Mouse (Mus musculus): ENCODE measurements around the gene Gpr87. TPM values are rescaled to one million over a fixed set of nuclear protein-coding genes. Genes with fewer than 3 reads are reported as not detected.
A peak's percentile ranks its signal among the peaks of the same experiment; 100 is the strongest.

Gene Gpr87
- polyA plus RNA-seq, 1 experiment from 2014 or later: 46.9 TPM

DNA sequence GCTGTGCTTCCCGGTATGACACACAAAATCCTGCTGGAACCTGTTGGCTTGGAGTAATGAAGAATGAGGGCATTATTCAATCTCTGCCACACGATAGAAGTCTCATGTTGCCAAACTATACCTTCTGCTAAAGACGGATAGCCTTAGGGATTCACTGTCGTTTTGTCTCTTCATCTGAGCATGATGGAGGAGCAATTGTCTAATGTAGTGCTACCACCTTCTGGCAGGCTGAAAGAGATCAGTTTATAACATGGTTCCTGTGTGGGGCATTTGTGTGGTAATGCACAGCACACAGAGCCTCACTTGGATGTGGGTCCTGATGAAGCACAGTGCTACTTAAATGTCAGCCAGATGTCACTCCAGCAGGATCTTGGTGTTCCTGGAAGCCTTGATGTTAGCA is 25.7 kb downstream of the Gpr87 start:
- no peak for ATAC-seq (ENCODE audit: low FRiP score, low TSS enrichment)

DNA sequence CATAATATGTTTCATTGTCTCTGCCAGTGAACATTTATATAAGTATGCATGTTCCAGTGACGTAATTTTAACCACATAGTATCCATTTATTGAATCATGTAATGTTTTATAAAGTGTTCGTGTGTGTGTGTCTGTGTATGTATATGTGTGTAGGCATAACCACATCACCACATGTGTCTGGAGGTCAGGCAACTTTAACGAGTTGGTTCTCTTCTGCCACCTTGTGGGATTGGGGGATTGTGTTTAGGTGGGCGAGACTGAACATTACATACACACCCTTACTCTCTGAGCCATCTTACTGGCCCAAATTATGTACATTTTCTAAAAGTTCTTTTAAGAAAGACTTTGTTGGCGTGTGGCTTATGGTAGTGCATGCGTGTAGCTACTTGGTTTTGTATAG is 26.4 kb downstream of the Gpr87 start:
- no peak for DNase-seq (ENCODE audit: low spot score)
- WGBS: 77% methylated on average over 6 of the region's 6 CpGs
- Histone ChIP-seq H3K9ac (ENCODE audit: low read length) (no peak overlapping the region), H3K9me3 (ENCODE audit: control insufficient read depth, low read length) (no peaks in the 10 kb centered on the region), H3K36me3 (ENCODE audit: control insufficient read depth, insufficient read depth, low read length) (no peaks in the 10 kb centered on the region), H3K4me1 (replicated peaks; ENCODE audit: control insufficient read depth, insufficient read depth) (no peaks in the 10 kb centered on the region; the same call in 1 of the 2 replicates), H3K27me3 (ENCODE audit: control insufficient read depth, insufficient read depth, low read length) (no peaks in the 10 kb centered on the region), H3K4me2 (replicated peaks; ENCODE audit: low read depth) (no peak overlapping the region), H3K27ac (replicated peaks) (peak overlapping the region; percentile 37), H3K4me3 (ENCODE audit: low read depth, low read length) (no peak overlapping the region)
- no peak for TF ChIP-seq EP300 (optimal IDR thresholded peaks at IDR 0.05)
- TF ChIP-seq CTCF (IDR thresholded peaks at IDR 0.05; ENCODE audit: low read depth): peak; percentile 42
- ATAC-seq (ENCODE audit: low FRiP score, low TSS enrichment): no peak

More for the DNA sequence above, 25.7 kb downstream of the Gpr87 start:
- WGBS: 56% methylated on average over 4 of the region's 4 CpGs
- H3K27ac ChIP-seq (replicated peaks): peak overlapping the region; percentile 37
- H3K9ac ChIP-seq (ENCODE audit: low read length): no peak overlapping the region
- no peaks in the 10 kb centered on the region for H3K27me3 ChIP-seq (ENCODE audit: control insufficient read depth, insufficient read depth, low read length)
- no peaks in the 10 kb centered on the region for H3K36me3 ChIP-seq (ENCODE audit: control insufficient read depth, insufficient read depth, low read length)
- no peak overlapping the region for H3K4me3 ChIP-seq (ENCODE audit: low read depth, low read length)
- H3K4me1 ChIP-seq (replicated peaks; ENCODE audit: control insufficient read depth, insufficient read depth): no peaks in the 10 kb centered on the region; the same call in 1 of the 2 replicates
- H3K4me2 ChIP-seq (replicated peaks; ENCODE audit: low read depth): no peak overlapping the region
- no peaks in the 10 kb centered on the region for H3K9me3 ChIP-seq (ENCODE audit: control insufficient read depth, low read length)
- no peak for DNase-seq (ENCODE audit: low spot score)
- TF ChIP-seq CTCF (IDR thresholded peaks at IDR 0.05; ENCODE audit: low read depth) (peak; percentile 48), EP300 (optimal IDR thresholded peaks at IDR 0.05) (no peak)

DNA sequence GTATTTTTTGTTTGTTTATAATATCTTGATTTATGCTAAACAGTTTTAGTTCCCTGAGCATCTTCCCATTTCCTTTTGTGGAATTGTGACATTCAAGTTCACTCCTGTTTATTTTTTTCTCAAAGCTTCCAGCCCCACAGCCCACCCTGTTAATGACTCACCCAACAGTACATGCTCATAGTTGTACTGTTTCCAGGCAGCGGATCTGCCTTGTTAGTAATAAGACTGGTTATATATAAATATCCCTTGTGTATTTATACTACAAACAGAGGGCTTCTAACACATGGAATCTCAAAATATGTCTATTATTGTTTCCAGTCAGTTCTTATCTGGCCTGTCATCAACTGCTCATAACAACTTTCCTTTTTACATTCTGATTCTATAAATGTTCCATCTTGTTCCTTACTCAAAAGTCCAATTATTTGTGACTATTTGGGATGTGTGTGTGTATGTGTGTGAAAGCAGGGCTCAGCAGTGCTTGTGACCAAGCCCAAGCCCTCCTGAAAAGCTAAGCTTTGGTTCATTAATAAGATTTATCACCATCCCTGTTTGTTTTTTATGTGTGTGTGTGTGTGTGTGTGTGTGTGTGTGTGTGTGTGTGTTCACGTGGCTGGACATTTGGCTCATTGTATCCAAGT is 27.4 kb downstream of the Gpr87 start:
- Histone ChIP-seq H3K27me3 (ENCODE audit: control insufficient read depth, insufficient read depth, low read length) (no peaks in the 10 kb centered on the region), H3K4me2 (replicated peaks; ENCODE audit: low read depth) (no peak overlapping the region), H3K36me3 (ENCODE audit: control insufficient read depth, insufficient read depth, low read length) (no peaks in the 10 kb centered on the region), H3K4me3 (ENCODE audit: low read depth, low read length) (no peak overlapping the region), H3K9ac (ENCODE audit: low read length) (no peak overlapping the region), H3K27ac (replicated peaks) (peak overlapping the region; percentile 65), H3K9me3 (ENCODE audit: control insufficient read depth, low read length) (no peaks in the 10 kb centered on the region), H3K4me1 (replicated peaks; ENCODE audit: control insufficient read depth, insufficient read depth) (no peaks in the 10 kb centered on the region; the same call in 1 of the 2 replicates)
- DNase-seq (ENCODE audit: low spot score) (no peak), ATAC-seq (ENCODE audit: low FRiP score, low TSS enrichment) (peak; percentile 45; the same call in 1 of the 2 replicates)
- 45% methylated on average over 2 of the region's 2 CpGs for WGBS
- TF ChIP-seq CTCF (IDR thresholded peaks at IDR 0.05; ENCODE audit: low read depth): no peak
- no peak for TF ChIP-seq EP300 (optimal IDR thresholded peaks at IDR 0.05)

DNA sequence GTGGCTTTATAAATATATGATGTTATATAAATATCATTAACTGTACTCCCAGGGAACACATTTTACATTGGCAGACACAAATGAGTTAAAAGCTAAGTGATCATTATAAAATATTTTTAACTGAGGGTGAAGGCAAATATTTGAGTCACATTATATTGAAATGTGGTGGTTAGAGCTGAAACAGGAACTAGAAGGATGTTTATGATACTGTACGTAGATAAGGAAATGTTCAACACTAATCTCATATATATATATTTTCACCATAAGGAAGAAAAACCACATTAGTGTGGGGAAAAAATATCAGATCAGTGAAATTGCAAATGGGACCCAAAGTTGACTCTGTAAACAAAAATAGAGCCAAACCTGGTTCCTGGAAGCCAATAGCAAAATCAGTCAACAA is 34.4 kb downstream of the Gpr87 start:
- TF ChIP-seq CTCF (IDR thresholded peaks at IDR 0.05; ENCODE audit: low read depth) (no peak), EP300 (optimal IDR thresholded peaks at IDR 0.05) (no peak)
- no peak overlapping the region for H3K27ac ChIP-seq (replicated peaks)
- H3K27me3 ChIP-seq (ENCODE audit: control insufficient read depth, insufficient read depth, low read length): no peaks in the 10 kb centered on the region
- DNase-seq (ENCODE audit: low spot score): no peak
- no peak overlapping the region for H3K4me2 ChIP-seq (replicated peaks; ENCODE audit: low read depth)
- no peaks in the 10 kb centered on the region for H3K4me1 ChIP-seq (replicated peaks; ENCODE audit: control insufficient read depth, insufficient read depth)
- H3K36me3 ChIP-seq (ENCODE audit: control insufficient read depth, insufficient read depth, low read length): no peaks in the 10 kb centered on the region
- no peaks in the 10 kb centered on the region for H3K9me3 ChIP-seq (ENCODE audit: control insufficient read depth, low read length)
- WGBS: 67% methylated on average over 1 of the region's 1 CpGs
- no peak overlapping the region for H3K9ac ChIP-seq (ENCODE audit: low read length)
- H3K4me3 ChIP-seq (ENCODE audit: low read depth, low read length): no peak overlapping the region
- no peak for ATAC-seq (ENCODE audit: low FRiP score, low TSS enrichment)

DNA sequence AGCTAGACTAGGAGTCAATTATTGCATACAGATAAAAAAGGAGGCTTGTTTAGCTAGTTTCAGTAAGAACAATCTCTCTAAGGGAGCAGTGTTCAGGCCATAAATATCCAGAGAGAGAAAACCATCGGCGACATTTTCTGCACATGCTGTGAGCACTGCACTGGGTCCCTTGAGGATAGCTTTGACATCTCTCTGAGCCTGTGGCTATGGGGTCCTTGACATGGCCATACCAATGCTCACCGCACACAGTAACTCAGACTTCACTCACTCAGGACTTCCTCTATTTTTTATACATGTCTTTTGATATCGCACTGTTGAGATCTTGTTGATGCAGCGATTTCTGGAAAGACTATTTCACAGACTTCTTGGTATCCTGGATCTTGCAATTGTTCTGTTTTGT is 37.9 kb downstream of the Gpr87 start:
- Histone ChIP-seq H3K9me3 (ENCODE audit: control insufficient read depth, low read length) (no peaks in the 10 kb centered on the region), H3K9ac (ENCODE audit: low read length) (no peak overlapping the region), H3K27me3 (ENCODE audit: control insufficient read depth, insufficient read depth, low read length) (no peaks in the 10 kb centered on the region), H3K36me3 (ENCODE audit: control insufficient read depth, insufficient read depth, low read length) (no peaks in the 10 kb centered on the region), H3K4me2 (replicated peaks; ENCODE audit: low read depth) (no peak overlapping the region), H3K4me1 (replicated peaks; ENCODE audit: control insufficient read depth, insufficient read depth) (no peaks in the 10 kb centered on the region), H3K4me3 (ENCODE audit: low read depth, low read length) (no peak overlapping the region), H3K27ac (replicated peaks) (no peak overlapping the region)
- 85% methylated on average over 5 of the region's 5 CpGs for WGBS
- ATAC-seq (ENCODE audit: low FRiP score, low TSS enrichment) (no peak), DNase-seq (ENCODE audit: low spot score) (no peak)
- TF ChIP-seq EP300 (optimal IDR thresholded peaks at IDR 0.05): no peak
- no peak for TF ChIP-seq CTCF (IDR thresholded peaks at IDR 0.05; ENCODE audit: low read depth)

DNA sequence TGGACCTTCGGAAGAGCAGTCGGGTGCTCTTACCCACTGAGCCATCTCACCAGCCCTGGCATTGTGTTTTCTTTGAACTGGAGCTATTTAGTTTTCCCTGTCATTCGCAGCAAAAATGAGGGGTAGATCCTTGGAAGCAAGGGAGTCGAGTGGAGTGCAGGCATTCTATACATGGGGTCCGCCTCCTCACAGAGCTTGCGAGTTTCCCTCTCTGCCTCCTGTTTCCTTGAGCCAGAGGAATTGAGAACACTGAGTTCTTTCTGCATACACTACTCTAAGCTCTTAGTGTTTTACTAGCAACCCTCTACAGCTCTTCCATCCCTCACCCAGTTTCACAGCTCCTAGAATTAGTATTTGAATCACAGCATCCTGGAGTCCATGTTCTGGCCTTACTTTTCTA is 39.5 kb downstream of the Gpr87 start:
- DNase-seq (ENCODE audit: low spot score) (no peak), ATAC-seq (ENCODE audit: low FRiP score, low TSS enrichment) (no peak)
- WGBS: 97% methylated on average over 6 of the region's 6 CpGs
- no peak for TF ChIP-seq CTCF (IDR thresholded peaks at IDR 0.05; ENCODE audit: low read depth)
- no peak for TF ChIP-seq EP300 (optimal IDR thresholded peaks at IDR 0.05)
- H3K27me3 ChIP-seq (ENCODE audit: control insufficient read depth, insufficient read depth, low read length): no peaks in the 10 kb centered on the region
- H3K4me3 ChIP-seq (ENCODE audit: low read depth, low read length): no peak overlapping the region
- H3K36me3 ChIP-seq (ENCODE audit: control insufficient read depth, insufficient read depth, low read length): no peaks in the 10 kb centered on the region
- no peaks in the 10 kb centered on the region for H3K9me3 ChIP-seq (ENCODE audit: control insufficient read depth, low read length)
- H3K9ac ChIP-seq (ENCODE audit: low read length): no peak overlapping the region
- H3K4me1 ChIP-seq (replicated peaks; ENCODE audit: control insufficient read depth, insufficient read depth): no peaks in the 10 kb centered on the region
- no peak overlapping the region for H3K4me2 ChIP-seq (replicated peaks; ENCODE audit: low read depth)
- no peak overlapping the region for H3K27ac ChIP-seq (replicated peaks)
